Mouse (Mus musculus) cortical plate, adult 2 months (tissue): Measurements from ENCODE around the gene Tubg1. TPM values are rescaled to one million over a fixed set of nuclear protein-coding genes. Genes with fewer than 3 reads are reported as not detected.

Experiments used
- H3K27ac ChIP-seq: fragments of 200-500 bp; 2 replicates; pipeline ENCODE4 v1.5.1; 2012; ENCODE audit warnings: low read length, control low read depth, inconsistent platforms; ENCODE audit not compliant: insufficient read depth
- H3K4me1 ChIP-seq: fragments of 200-500 bp; 2 replicates; pipeline ENCODE4 v1.6.1; 2011; ENCODE audit warnings: low read length; ENCODE audit not compliant: control insufficient read depth, insufficient read depth
- H3K4me3 ChIP-seq: fragments of 200-500 bp; 2 replicates; pipeline ENCODE4 v1.5.1; 2011; ENCODE audit warnings: mild to moderate bottlenecking, low read length, control low read depth; ENCODE audit not compliant: insufficient read depth
- CTCF ChIP-seq: fragments of 200-500 bp; IDR thresholded peaks from 2 replicates; pipeline ENCODE4 v1.5.1; 2011; ENCODE audit warnings: mild to moderate bottlenecking, control low read depth, low read length; ENCODE audit not compliant: insufficient read depth; ENCODE audit errors: extremely low read depth
- POLR2A ChIP-seq: fragments of 200-500 bp; IDR thresholded peaks from 2 replicates; pipeline ENCODE4 v1.6.1; 2011; ENCODE audit warnings: mild to moderate bottlenecking, low read length, control low read depth; ENCODE audit not compliant: insufficient read depth; ENCODE audit errors: extremely low read depth
- polyA plus RNA-seq: library from polyadenylated mRNA; depleted of rRNA; stranded (reverse); fragments of >200 nt; gene quantifications from 2 replicates; pipeline ENCODE4 v1.2.3, GENCODE M21; 2012

The Tubg1 gene
- polyA plus RNA-seq, 1 experiment, result 15.2 TPM

- Histone ChIP-seq H3K27ac (peak overlapping the region; percentile 26), H3K4me1 (peaks cover 5% of the 10 kb centered on the region), H3K4me3 (peak overlapping the region; percentile 90)
- TF ChIP-seq POLR2A (no peak), CTCF (no peak)
Observed at GRCm38 (mm10) chr11:101083083-101083697, 36.5 kb upstream of the Tubg1 start.

DNA sequence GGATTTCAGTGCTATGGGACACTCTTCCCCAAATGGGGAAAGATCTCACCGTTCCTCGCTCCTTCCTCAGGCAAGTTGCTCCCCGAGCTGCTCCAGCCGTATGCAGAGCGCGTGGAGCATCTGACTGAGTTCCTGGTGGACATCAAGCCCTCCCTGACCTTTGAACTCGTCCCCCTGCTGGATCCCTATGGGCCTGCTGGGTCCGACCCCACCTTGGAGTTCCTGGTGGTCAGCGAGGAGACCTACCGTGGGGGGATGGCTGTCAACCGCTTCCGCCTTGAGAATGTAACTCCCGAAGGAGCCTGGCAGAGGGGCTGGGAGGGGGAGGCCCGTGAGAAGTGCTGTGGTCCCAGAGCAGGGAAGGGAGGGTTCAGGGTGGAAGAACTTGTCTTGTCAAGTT, 35.5 kb upstream of the Tubg1 start:
- H3K4me1 ChIP-seq, result peaks cover 5% of the 10 kb centered on the region
- no peak for TF ChIP-seq CTCF
- no peak for TF ChIP-seq POLR2A
- no peak overlapping the region for H3K27ac ChIP-seq

DNA sequence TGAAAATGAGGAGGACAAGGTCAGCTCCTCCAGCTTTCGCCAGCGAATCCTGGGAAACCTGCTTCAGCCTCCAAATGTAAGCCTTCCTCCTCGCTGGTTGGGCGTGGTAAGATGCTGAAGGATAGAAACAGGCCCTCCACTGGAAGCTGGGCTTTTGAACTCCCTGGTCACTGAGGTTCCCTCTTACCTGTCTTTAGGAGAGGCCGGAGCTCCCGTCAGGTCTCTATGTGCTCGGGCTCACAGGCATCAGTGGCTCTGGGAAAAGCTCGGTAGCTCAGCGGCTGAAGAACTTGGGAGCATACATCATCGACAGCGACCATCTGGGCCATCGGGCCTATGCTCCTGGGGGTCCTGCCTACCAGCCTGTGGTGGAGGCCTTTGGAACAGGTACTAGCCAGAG, 34.9 kb upstream of the Tubg1 start:
- Histone ChIP-seq H3K27ac (no peak overlapping the region), H3K4me1 (peaks cover 5% of the 10 kb centered on the region), H3K4me3 (no peak overlapping the region)
- no peak for TF ChIP-seq POLR2A
- TF ChIP-seq CTCF, result no peak

More for the DNA sequence above, 35.5 kb upstream of the Tubg1 start:
- H3K4me3 ChIP-seq, result no peak overlapping the region

DNA sequence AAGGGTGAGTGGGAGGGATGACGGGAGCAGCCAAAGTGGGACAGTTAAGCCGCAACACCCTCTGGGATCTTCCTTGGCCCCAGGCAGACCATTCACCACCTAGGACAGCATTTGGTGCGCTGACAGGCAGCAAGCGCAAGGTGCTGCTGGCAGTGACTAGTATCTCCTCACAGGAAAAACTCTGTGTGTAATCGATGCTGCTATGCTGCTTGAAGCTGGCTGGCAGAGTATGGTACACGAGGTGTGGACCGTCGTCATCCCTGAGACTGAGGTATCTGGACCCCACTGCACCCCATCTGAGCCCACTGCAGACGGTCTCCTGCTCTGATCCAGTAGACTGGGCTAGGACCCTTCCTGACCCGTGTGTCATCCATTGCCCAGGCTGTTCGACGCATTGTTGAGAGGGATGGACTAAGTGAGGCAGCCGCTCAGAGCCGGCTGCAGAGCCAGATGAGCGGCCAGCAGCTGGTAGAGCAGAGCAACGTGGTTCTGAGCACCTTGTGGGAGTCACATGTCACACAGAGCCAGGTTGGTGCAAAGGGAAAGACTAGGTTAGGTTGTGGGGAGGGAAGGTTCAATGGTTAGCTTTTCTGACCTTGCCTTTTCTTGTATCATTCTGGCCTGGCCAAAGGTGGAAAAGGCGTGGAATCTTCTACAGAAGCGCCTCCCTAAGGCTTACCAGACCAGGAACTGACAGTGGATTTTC, 34.0 kb upstream of the Tubg1 start:
- H3K4me1 ChIP-seq, result peaks cover 5% of the 10 kb centered on the region
- H3K4me3 ChIP-seq, result no peak overlapping the region
- TF ChIP-seq CTCF, result no peak
- TF ChIP-seq POLR2A, result no peak
- no peak overlapping the region for H3K27ac ChIP-seq

DNA sequence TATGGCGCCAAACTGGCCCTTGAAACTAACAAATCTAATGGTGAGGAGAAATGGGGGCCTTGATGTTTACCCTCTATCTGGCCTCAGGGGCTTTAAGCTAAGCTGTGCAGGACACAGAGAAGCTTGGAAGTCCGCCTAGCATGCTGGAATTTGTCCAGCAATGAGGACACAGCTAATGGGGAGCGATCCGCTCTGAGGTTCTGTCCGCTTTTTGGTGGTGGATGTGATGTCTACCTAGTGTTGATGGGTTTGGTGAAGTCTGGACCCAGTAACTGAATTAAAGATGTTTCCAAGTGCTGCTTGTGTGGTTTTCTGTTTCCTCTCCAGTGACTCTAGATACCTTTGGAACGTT, 33.4 kb upstream of the Tubg1 start:
- peaks cover 5% of the 10 kb centered on the region for H3K4me1 ChIP-seq
- TF ChIP-seq CTCF (no peak), POLR2A (no peak)
- peak overlapping the region; percentile 79; the same call in 1 of the 2 replicates for H3K4me3 ChIP-seq
- no peak overlapping the region for H3K27ac ChIP-seq

- peak; percentile 90 for TF ChIP-seq POLR2A
- no peak for TF ChIP-seq CTCF
- Histone ChIP-seq H3K4me1 (peaks cover 5% of the 10 kb centered on the region), H3K27ac (no peak within 1 kb of the TSS), H3K4me3 (peak within 1 kb of the TSS; percentile 79)
Observed at GRCm38 (mm10) chr11:101086756-101087681, 32.7 kb upstream of the Tubg1 start, which contains the start of gene Mlx. Gene Mlx, plus strand, starts transcription at chr11:101087277.

DNA sequence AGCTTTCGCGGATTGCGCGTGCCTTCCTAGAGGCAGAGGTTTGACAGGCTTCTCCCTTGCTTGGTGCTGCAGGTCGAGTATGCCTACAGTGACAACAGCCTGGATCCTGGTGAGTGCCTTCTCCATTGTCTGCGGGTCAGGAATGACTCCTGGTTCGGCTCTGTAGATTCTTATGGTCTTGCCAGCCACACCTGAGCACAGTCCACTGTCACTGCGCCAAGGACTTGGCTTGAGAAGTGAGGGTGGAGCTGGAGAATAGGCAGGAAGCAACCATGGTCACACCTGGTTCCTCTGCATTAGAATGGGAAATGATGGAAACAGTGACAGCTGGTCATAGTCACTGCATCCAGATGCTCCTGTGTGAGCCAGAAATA, 32.1 kb upstream of the Tubg1 start:
- H3K4me3 ChIP-seq, result peak overlapping the region; percentile 79
- H3K27ac ChIP-seq, result no peak overlapping the region
- H3K4me1 ChIP-seq, result peaks cover 5% of the 10 kb centered on the region
- no peak for TF ChIP-seq CTCF
- no peak for TF ChIP-seq POLR2A

GRCm38 (mm10) chr11:101089931-101090330, 29.8 kb upstream of the Tubg1 start:
- H3K4me1 ChIP-seq, result peaks cover 2% of the 10 kb centered on the region
- no peak for TF ChIP-seq CTCF
- no peak for TF ChIP-seq POLR2A
- no peak overlapping the region for H3K27ac ChIP-seq
- no peak overlapping the region for H3K4me3 ChIP-seq

GRCm38 (mm10) chr11:101094930-101095313, 24.8 kb upstream of the Tubg1 start:
- Histone ChIP-seq H3K4me3 (peak overlapping the region; percentile 53), H3K4me1 (no peaks in the 10 kb centered on the region), H3K27ac (no peak overlapping the region)
- TF ChIP-seq CTCF (no peak), POLR2A (no peak)
